Mouse (Mus musculus) forebrain, embryonic 15.5 days (tissue): ENCODE data around the gene Hoxd4. TPM values are rescaled to one million over a fixed set of nuclear protein-coding genes. Genes with fewer than 3 reads are reported as not detected.
A peak's percentile ranks its signal among the peaks of the same experiment; 100 is the strongest.

Experiments used
- ATAC-seq: fragments of 200-750 bp; cut with Nextera tagmentation; replicated peaks from 2 replicates; pipeline ENCODE4 v1.8.0; 2017; ENCODE audit warnings: mild to moderate bottlenecking, moderate TSS enrichment, moderate library complexity
- H3K27ac ChIP-seq: fragments of 300-500 bp; sonication (generic); replicated peaks from 2 replicates; pipeline ENCODE4 v1.5.1; 2015; ENCODE audit warnings: mild to moderate bottlenecking, inconsistent platforms
- H3K27me3 ChIP-seq: fragments of 300-500 bp; sonication (generic); 2 replicates; pipeline ENCODE4 v1.6.1; 2015; ENCODE audit warnings: inconsistent platforms
- H3K36me3 ChIP-seq: fragments of 300-500 bp; sonication (generic); 2 replicates; pipeline ENCODE4 v1.6.1; 2015; ENCODE audit warnings: mild to moderate bottlenecking, inconsistent platforms
- H3K4me1 ChIP-seq: fragments of 300-500 bp; sonication (generic); 2 replicates; pipeline ENCODE4 v1.6.1; 2015; ENCODE audit warnings: inconsistent platforms
- H3K4me2 ChIP-seq: fragments of 300-500 bp; sonication (generic); replicated peaks from 2 replicates; pipeline ENCODE4 v1.6.1; 2015; ENCODE audit warnings: mild to moderate bottlenecking, inconsistent platforms
- H3K4me3 ChIP-seq: fragments of 300-500 bp; sonication (generic); 2 replicates; pipeline ENCODE4 v1.5.1; 2015; ENCODE audit warnings: mild to moderate bottlenecking, inconsistent platforms
- H3K9ac ChIP-seq: fragments of 300-500 bp; sonication (generic); replicated peaks from 2 replicates; pipeline ENCODE4 v1.6.1; 2015; ENCODE audit warnings: mild to moderate bottlenecking, inconsistent platforms
- H3K9me3 ChIP-seq: fragments of 300-500 bp; sonication (generic); 2 replicates; pipeline ENCODE4 v1.6.1; 2016; ENCODE audit warnings: inconsistent platforms
- WGBS: fragments of 180-500 bp; shearing (Covaris S2); methylation state at CpG from one replicate; pipeline ENCODE4 v1.1.7; 2015; ENCODE audit warnings: mixed read lengths; 5-methylcytosine and 5-hydroxymethylcytosine counted together
- polyA plus RNA-seq: library from polyadenylated mRNA; unstranded; fragments of >200 nt; fragmentation: Nextera tagmentation; extraction: Ambion mirVana; gene quantifications from 2 replicates; pipeline ENCODE4 v1.2.1, GENCODE M21; 2015

The Hoxd4 gene
- polyA plus RNA-seq, 1 experiment from 2014 or later = not detected

DNA sequence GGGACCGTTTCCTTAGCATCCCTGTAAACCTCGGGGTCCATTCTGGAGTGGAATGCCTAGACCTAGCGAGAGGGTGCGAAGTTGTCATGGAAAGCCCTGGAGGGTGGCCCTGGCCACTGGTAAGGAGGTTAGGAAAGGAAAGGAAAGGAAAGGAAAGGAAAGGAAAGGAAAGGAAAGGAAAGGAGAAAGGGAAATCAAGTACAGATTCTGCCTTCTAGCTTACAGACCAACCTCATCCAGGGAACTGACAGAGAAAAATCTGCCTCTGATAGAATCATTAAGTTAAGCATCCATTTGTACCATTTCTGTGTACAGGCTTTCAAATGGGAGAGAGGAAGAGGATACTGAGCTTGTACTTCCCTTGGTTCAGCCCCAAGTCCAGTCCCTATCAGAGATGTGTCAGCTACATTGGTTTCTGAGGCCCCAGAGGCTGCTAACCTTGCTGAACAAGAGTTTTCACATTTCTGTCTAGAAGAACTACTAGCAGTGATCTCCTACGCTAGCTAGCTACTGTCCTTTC lies 39.1 kb downstream of the Hoxd4 start:
- Histone ChIP-seq H3K4me2 (no peak overlapping the region), H3K9me3 (no peaks in the 10 kb centered on the region), H3K27me3 (peaks cover 96% of the 10 kb centered on the region), H3K4me3 (no peak overlapping the region), H3K9ac (no peak overlapping the region), H3K4me1 (peaks cover 15% of the 10 kb centered on the region), H3K36me3 (no peaks in the 10 kb centered on the region), H3K27ac (no peak overlapping the region)
- 17% methylated on average over 5 of the region's 5 CpGs for WGBS
- no peak for ATAC-seq

DNA sequence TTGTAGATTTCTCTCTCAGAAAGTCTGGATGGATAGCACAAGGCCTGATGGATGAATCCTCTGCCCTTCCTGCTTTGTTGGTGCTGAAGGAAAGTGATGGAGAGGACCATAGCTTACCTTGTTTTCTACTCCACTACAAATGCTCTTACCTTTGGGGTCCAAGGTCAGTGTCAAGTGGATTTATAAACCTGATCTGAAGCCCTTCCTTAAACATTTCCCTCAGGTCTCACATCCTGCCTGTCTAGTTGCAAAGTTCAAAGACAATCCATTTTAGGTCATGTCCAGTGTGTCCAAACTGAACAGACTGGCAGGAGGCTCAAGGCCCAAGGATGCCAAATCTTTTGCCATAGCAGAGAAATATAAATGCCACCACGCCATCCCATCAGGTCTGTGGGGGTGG lies 40.1 kb downstream of the Hoxd4 start:
- Histone ChIP-seq H3K4me3 (no peak overlapping the region), H3K27me3 (peaks cover 96% of the 10 kb centered on the region), H3K4me2 (no peak overlapping the region), H3K9me3 (no peaks in the 10 kb centered on the region), H3K27ac (no peak overlapping the region), H3K9ac (no peak overlapping the region), H3K36me3 (no peaks in the 10 kb centered on the region), H3K4me1 (peaks cover 15% of the 10 kb centered on the region)
- ATAC-seq = no peak
- WGBS = 58% methylated on average over 1 of the region's 1 CpGs

GRCm38 (mm10) chr2:74752431-74753174 lies 40.9 kb downstream of the Hoxd4 start:
- no peak overlapping the region for H3K27ac ChIP-seq
- WGBS = 2% methylated on average over 45 of the region's 45 CpGs
- 0 out of 2 replicates have a peak overlapping the region, but pooled peaks have one; percentile 9 for H3K4me2 ChIP-seq
- H3K36me3 ChIP-seq = no peaks in the 10 kb centered on the region
- no peak overlapping the region for H3K9ac ChIP-seq
- H3K9me3 ChIP-seq = no peaks in the 10 kb centered on the region
- 0 out of 2 replicates have a peak overlapping the region, but pooled peaks have one; percentile 1 for H3K4me3 ChIP-seq
- H3K27me3 ChIP-seq = peaks cover 95% of the 10 kb centered on the region
- peaks cover 15% of the 10 kb centered on the region for H3K4me1 ChIP-seq
- ATAC-seq = no peak

- H3K36me3 ChIP-seq = no peaks in the 10 kb centered on the region
- no peak overlapping the region for H3K4me3 ChIP-seq
- H3K9me3 ChIP-seq = no peaks in the 10 kb centered on the region
- H3K27me3 ChIP-seq = peaks cover 95% of the 10 kb centered on the region
- WGBS = 1% methylated on average over 25 of the region's 25 CpGs
- no peak overlapping the region for H3K4me2 ChIP-seq
- no peak for ATAC-seq
- peaks cover 15% of the 10 kb centered on the region for H3K4me1 ChIP-seq
- no peak overlapping the region for H3K27ac ChIP-seq
- H3K9ac ChIP-seq = no peak overlapping the region
Measured at GRCm38 (mm10) chr2:74753175-74753523, 41.4 kb downstream of the Hoxd4 start.

GRCm38 (mm10) chr2:74753711-74754110 lies 42.0 kb downstream of the Hoxd4 start:
- Histone ChIP-seq H3K27ac (no peak overlapping the region), H3K9me3 (no peaks in the 10 kb centered on the region), H3K27me3 (peaks cover 95% of the 10 kb centered on the region), H3K4me3 (no peak overlapping the region), H3K4me1 (peaks cover 15% of the 10 kb centered on the region), H3K9ac (no peak overlapping the region), H3K36me3 (no peaks in the 10 kb centered on the region), H3K4me2 (no peak overlapping the region)
- WGBS = 12% methylated on average over 5 of the region's 5 CpGs
- ATAC-seq = no peak

DNA sequence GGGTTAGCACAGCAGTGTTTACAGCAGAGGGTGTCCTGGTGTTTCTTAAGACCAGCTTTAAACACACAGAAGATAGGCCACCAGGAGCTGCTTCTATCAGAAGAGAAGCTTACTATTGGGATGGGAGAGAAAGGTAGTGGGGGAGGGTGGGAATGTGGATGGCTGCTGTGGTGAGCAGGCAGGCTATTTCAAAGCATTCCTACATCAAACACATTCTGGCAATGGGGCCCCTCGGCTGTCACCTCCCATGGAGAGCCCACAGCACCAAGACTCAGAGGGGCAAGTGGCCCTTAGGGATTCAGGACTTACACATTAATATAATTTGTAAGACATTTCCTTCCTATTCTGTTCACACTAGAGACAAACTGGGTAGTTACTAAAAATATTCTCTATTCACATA lies 48.4 kb downstream of the Hoxd4 start:
- H3K9ac ChIP-seq = no peak overlapping the region
- H3K4me1 ChIP-seq = peaks cover 15% of the 10 kb centered on the region
- no peak overlapping the region for H3K4me3 ChIP-seq
- no peak for ATAC-seq
- peaks cover 92% of the 10 kb centered on the region for H3K27me3 ChIP-seq
- H3K4me2 ChIP-seq = no peak overlapping the region
- WGBS = 0% methylated on average over 1 of the region's 1 CpGs
- no peaks in the 10 kb centered on the region for H3K36me3 ChIP-seq
- no peaks in the 10 kb centered on the region for H3K9me3 ChIP-seq
- no peak overlapping the region for H3K27ac ChIP-seq

DNA sequence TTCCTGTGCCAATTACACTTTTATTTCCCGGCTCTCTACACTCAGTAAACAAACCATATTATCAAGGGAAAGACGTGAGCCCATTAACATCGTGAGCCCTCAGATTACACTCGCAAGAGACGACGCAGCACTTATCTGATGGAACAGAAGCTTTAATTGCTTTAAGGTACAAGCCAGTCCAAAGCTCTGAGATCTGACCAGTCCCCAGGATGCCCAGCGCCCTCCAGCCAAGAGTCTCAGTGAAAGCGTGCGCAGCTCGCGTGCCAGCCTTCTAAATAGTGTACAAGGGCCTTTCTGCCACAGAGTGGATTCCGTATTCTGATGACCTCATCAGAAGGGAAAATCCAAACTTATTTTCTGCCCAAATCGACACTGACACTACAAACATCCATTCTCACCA lies 50.2 kb downstream of the Hoxd4 start:
- Histone ChIP-seq H3K4me3 (no peak overlapping the region), H3K4me1 (peaks cover 15% of the 10 kb centered on the region), H3K27ac (no peak overlapping the region), H3K9me3 (no peaks in the 10 kb centered on the region), H3K27me3 (peaks cover 94% of the 10 kb centered on the region), H3K4me2 (no peak overlapping the region), H3K36me3 (no peaks in the 10 kb centered on the region), H3K9ac (no peak overlapping the region)
- ATAC-seq = no peak
- 3% methylated on average over 13 of the region's 13 CpGs for WGBS

DNA sequence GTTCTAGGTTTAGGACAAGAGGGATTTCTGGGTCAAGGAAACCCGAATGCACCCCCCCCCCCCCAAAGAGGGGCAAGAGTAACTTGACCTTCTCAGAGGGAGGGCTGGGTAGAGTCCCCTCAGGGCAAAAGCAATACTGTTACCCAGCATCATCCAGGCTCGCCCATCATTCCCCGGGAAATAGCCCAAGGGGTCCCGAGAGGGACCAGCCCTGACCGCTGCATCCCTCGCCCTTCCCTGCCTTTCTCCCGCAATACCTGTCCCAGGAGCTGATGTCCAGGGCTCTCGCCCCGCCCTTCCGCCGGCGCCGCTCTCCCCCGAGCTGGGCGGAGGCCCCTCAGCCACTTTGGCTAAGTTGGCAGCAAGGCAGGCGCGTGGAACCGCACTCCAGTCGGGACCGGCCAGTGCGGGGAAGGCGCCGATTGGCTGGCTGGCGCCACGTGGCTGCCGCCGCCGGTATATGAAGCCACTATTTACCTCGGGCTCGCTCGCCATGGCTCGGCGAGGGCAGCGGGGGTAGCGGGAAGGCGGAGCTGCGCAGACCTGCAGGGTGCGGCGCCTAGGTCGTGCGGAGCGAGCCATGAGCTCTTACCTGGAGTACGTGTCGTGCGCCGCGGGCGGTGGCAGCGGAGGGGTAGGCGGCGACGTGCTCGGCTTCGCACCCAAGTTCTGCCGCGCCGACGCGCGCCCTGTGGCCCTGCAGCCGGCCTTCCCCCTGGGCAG lies 51.0 kb downstream of the Hoxd4 start, which contains the start of gene Hoxd1:
Hoxd1 (plus strand) TSS at position 459 of the 723 bp plus-strand sequence.
- Histone ChIP-seq H3K4me2 (peak within 1 kb of the TSS; percentile 73), H3K9me3 (no peaks in the 10 kb centered on the region), H3K9ac (no peak within 1 kb of the TSS), H3K27me3 (peaks cover 91% of the 10 kb centered on the region), H3K36me3 (no peaks in the 10 kb centered on the region), H3K4me1 (peaks cover 15% of the 10 kb centered on the region), H3K4me3 (peak within 1 kb of the TSS; percentile 50), H3K27ac (no peak within 1 kb of the TSS)
- WGBS = under 1% methylated on average over 61 of the region's 61 CpGs
- ATAC-seq = peak; percentile 73

DNA sequence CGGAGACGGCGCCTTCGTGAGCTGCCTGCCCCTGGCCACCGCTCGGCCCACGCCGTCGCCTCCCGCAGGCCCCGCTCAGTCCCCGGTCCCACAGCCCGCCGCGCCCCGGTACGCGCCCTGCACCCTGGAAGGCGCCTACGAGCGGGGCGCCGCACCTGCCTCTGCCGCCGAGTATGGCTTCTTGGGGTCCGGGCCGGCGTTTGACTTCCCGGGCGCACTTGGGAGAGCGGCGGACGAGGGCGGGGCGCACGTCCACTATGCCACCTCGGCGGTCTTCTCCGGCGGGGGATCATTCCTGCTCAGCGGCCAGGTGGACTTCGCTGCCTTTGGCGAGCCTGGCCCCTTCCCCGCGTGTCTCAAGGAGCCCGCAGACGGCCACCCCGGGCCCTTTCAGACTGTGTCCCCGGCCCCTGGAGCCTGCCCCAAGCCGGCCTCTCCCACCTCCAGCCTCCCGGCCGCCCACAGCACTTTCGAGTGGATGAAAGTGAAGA lies 51.6 kb downstream of the Hoxd4 start:
- Histone ChIP-seq H3K4me1 (peaks cover 15% of the 10 kb centered on the region), H3K4me2 (peak overlapping the region; percentile 73), H3K9ac (no peak overlapping the region), H3K27ac (no peak overlapping the region), H3K36me3 (no peaks in the 10 kb centered on the region), H3K9me3 (no peaks in the 10 kb centered on the region), H3K4me3 (peak overlapping the region; percentile 50), H3K27me3 (peaks cover 86% of the 10 kb centered on the region)
- under 1% methylated on average over 51 of the region's 53 CpGs for WGBS
- ATAC-seq = 0 out of 2 replicates have a peak, but pooled peaks have one; percentile 13

DNA sequence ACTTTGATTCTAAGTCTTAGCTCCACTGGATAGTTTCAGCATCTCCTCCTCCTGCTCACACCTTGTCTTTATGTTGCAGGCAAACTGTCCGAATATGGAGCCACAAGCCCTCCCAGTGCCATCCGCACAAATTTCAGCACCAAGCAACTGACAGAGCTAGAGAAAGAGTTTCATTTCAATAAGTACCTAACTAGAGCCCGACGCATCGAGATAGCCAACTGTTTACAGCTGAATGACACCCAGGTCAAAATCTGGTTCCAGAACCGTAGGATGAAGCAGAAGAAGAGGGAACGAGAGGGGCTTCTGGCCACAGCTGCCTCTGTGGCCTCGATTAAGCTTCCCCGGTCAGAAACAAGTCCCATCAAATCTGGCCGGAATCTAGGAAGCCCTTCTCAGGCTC lies 52.2 kb downstream of the Hoxd4 start:
- Histone ChIP-seq H3K27me3 (peaks cover 88% of the 10 kb centered on the region), H3K9me3 (no peaks in the 10 kb centered on the region), H3K4me1 (peaks cover 15% of the 10 kb centered on the region), H3K9ac (no peak overlapping the region), H3K4me2 (no peak overlapping the region), H3K4me3 (no peak overlapping the region), H3K27ac (no peak overlapping the region), H3K36me3 (no peaks in the 10 kb centered on the region)
- WGBS = 47% methylated on average over 10 of the region's 10 CpGs
- no peak for ATAC-seq

GRCm38 (mm10) chr2:74774359-74774758 lies 62.6 kb downstream of the Hoxd4 start:
- no peak overlapping the region for H3K4me3 ChIP-seq
- H3K9ac ChIP-seq = no peak overlapping the region
- no peaks in the 10 kb centered on the region for H3K27me3 ChIP-seq
- H3K36me3 ChIP-seq = no peaks in the 10 kb centered on the region
- H3K27ac ChIP-seq = no peak overlapping the region
- no peak for ATAC-seq
- H3K4me1 ChIP-seq = no peaks in the 10 kb centered on the region
- H3K9me3 ChIP-seq = no peaks in the 10 kb centered on the region
- 92% methylated on average over 2 of the region's 2 CpGs for WGBS
- no peak overlapping the region for H3K4me2 ChIP-seq

- ATAC-seq = no peak
- Histone ChIP-seq H3K36me3 (no peaks in the 10 kb centered on the region), H3K4me3 (no peak overlapping the region), H3K9me3 (no peaks in the 10 kb centered on the region), H3K27me3 (no peaks in the 10 kb centered on the region), H3K9ac (no peak overlapping the region), H3K27ac (no peak overlapping the region), H3K4me2 (no peak overlapping the region), H3K4me1 (no peaks in the 10 kb centered on the region)
- 61% methylated on average over 13 of the region's 13 CpGs for WGBS
Measured at GRCm38 (mm10) chr2:74777536-74778275, 66.0 kb downstream of the Hoxd4 start.
